Mouse (Mus musculus) testis, adult 2 months (tissue): ENCODE measurements around the gene Tiam1. TPM values are rescaled to one million over a fixed set of nuclear protein-coding genes. Genes with fewer than 3 reads are reported as not detected.

Experiments
- H3K27ac ChIP-seq: fragments of 200-500 bp; 2 replicates; pipeline ENCODE4 v1.5.1; 2012; ENCODE audit warnings: low read depth, low read length; ENCODE audit not compliant: control insufficient read depth, insufficient read depth
- H3K27me3 ChIP-seq: fragments of 200-500 bp; 2 replicates; pipeline ENCODE4 v1.6.1; 2012; ENCODE audit warnings: mild to moderate bottlenecking, low read length, moderate library complexity; ENCODE audit not compliant: control insufficient read depth, insufficient read depth
- H3K36me3 ChIP-seq: fragments of 200-500 bp; 2 replicates; pipeline ENCODE4 v1.6.1; 2012; ENCODE audit warnings: mild to moderate bottlenecking, low read length; ENCODE audit not compliant: control insufficient read depth, insufficient read depth
- H3K4me1 ChIP-seq: fragments of 200-500 bp; 2 replicates; pipeline ENCODE4 v1.6.1; 2012; ENCODE audit warnings: low read length; ENCODE audit not compliant: control insufficient read depth, insufficient read depth
- H3K4me3 ChIP-seq: fragments of 200-500 bp; 2 replicates; pipeline ENCODE4 v1.5.1; 2012; ENCODE audit warnings: low read depth, mild to moderate bottlenecking, low read length, moderate library complexity, mixed read lengths; ENCODE audit not compliant: control insufficient read depth
- CTCF ChIP-seq: fragments of 200-500 bp; IDR thresholded peaks from 2 replicates; pipeline ENCODE4 v1.5.1; 2012; ENCODE audit warnings: low read depth, mild to moderate bottlenecking, inconsistent platforms, low read length, moderate library complexity; ENCODE audit not compliant: control insufficient read depth, insufficient read depth, insufficient replicate concordance
- POLR2A ChIP-seq: fragments of 200-500 bp; IDR thresholded peaks from 2 replicates; pipeline ENCODE4 v1.6.1; 2012; ENCODE audit warnings: low read depth, mild to moderate bottlenecking, inconsistent platforms, low read length, moderate library complexity; ENCODE audit not compliant: control insufficient read depth
- polyA plus RNA-seq: library from polyadenylated mRNA; depleted of rRNA; stranded (reverse); fragments of >200 nt; gene quantifications from 2 replicates; pipeline ENCODE4 v1.2.3, GENCODE M21; 2012; rRNA removed

Tiam1 gene
- polyA plus RNA-seq, 1 experiment: 9.6 TPM

- Histone ChIP-seq H3K36me3 (no peaks in the 10 kb centered on the region), H3K27me3 (no peaks in the 10 kb centered on the region), H3K4me3 (no peak overlapping the region), H3K4me1 (no peaks in the 10 kb centered on the region), H3K27ac (no peak overlapping the region)
- TF ChIP-seq POLR2A (no peak), CTCF (no peak)
Measured at GRCm38 (mm10) chr16:89754709-89755108, 388.9 kb downstream of the Tiam1 start.

DNA sequence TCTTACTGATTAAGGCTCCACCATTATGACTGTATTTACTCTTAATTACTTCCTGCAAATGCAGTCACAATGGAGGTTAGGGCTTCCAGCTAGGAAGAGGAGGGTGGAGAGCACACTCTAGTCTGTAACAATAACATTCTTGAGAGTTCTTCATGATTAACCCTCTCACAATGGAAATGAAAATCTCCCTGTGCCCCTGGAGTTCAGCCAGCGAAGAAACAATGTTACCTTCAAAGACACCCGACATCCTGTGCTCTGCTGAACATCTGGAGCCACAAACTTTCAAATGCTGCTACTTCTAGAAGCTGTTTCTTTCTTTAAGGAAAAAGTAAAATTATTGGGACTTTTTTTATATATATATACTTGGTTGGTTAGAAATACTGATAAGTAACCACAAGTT lies 395.7 kb downstream of the Tiam1 start:
- no peaks in the 10 kb centered on the region for H3K4me1 ChIP-seq
- no peak overlapping the region for H3K27ac ChIP-seq
- no peaks in the 10 kb centered on the region for H3K27me3 ChIP-seq
- no peak overlapping the region for H3K4me3 ChIP-seq
- TF ChIP-seq CTCF (no peak), POLR2A (no peak)
- H3K36me3 ChIP-seq: no peaks in the 10 kb centered on the region

- Histone ChIP-seq H3K36me3 (no peaks in the 10 kb centered on the region), H3K27ac (no peak overlapping the region), H3K4me3 (no peak overlapping the region), H3K4me1 (peaks cover 9% of the 10 kb centered on the region), H3K27me3 (no peaks in the 10 kb centered on the region)
- no peak for TF ChIP-seq CTCF
- TF ChIP-seq POLR2A: no peak
Measured at GRCm38 (mm10) chr16:89739559-89739958, 404.0 kb downstream of the Tiam1 start.

DNA sequence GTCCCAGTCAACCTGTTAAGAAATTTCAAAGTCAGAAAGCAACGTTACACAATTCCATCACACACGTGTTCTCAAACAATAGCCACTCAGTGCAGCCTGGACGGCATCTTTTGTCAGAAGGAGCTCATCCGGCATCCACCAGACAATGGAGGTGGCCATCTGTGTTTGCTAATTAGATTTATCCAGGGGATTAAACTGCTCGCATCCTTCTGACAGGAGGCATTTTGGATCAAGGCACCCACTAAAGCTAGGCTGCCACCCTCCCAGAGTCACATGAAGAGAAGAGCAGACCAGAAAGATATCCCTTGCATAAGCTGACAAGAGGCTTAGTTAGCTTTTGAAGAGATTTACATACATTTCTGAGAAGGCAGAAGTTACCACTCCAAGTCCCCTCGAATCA lies 404.6 kb downstream of the Tiam1 start:
- Histone ChIP-seq H3K27ac (no peak overlapping the region), H3K36me3 (no peaks in the 10 kb centered on the region), H3K27me3 (no peaks in the 10 kb centered on the region), H3K4me3 (no peak overlapping the region), H3K4me1 (peaks cover 9% of the 10 kb centered on the region)
- TF ChIP-seq CTCF: no peak
- TF ChIP-seq POLR2A: no peak

Other genes starting within 250 kb of the Tiam1 start
- 407 and 434 TPM in 2 replicates for gene Sod1, start 77.0 kb upstream of the Tiam1 start, polyA plus RNA-seq
- gene Scaf4, start 140.7 kb upstream of the Tiam1 start, polyA plus RNA-seq: 67.0 and 71.2 TPM in 2 replicates
- gene Hunk, start 242.2 kb upstream of the Tiam1 start, polyA plus RNA-seq: 5.0 and 5.7 TPM in 2 replicates